Mouse (Mus musculus) bone marrow, adult 2 months (tissue): ENCODE results near the gene Lpin2.

ENCODE experiments used
- CTCF ChIP-seq: fragments of 200-500 bp; IDR thresholded peaks from 2 replicates; pipeline ENCODE4 v1.5.1; 2011; ENCODE audit warnings: low read length, control low read depth; ENCODE audit not compliant: control insufficient read depth, insufficient read depth
- POLR2A ChIP-seq: fragments of 200-500 bp; IDR thresholded peaks from 2 replicates; pipeline ENCODE4 v1.6.1; 2011; ENCODE audit warnings: low read depth, mild to moderate bottlenecking, control low read depth, low read length, borderline replicate concordance; ENCODE audit not compliant: control insufficient read depth

GRCm38 (mm10) chr17:71193019-71193418 lies 10.7 kb downstream of the Lpin2 start:
- no peak for TF ChIP-seq CTCF
- TF ChIP-seq POLR2A = no peak
